Mouse (Mus musculus) testis, adult 2 months (tissue): ENCODE data around the gene Atp8b4. TPM values are rescaled to one million over a fixed set of nuclear protein-coding genes. Genes with fewer than 3 reads are reported as not detected.

Experiments used
- H3K27ac ChIP-seq: fragments of 200-500 bp; 2 replicates; pipeline ENCODE4 v1.5.1; 2012; ENCODE audit warnings: low read depth, low read length; ENCODE audit not compliant: control insufficient read depth, insufficient read depth
- H3K27me3 ChIP-seq: fragments of 200-500 bp; 2 replicates; pipeline ENCODE4 v1.6.1; 2012; ENCODE audit warnings: mild to moderate bottlenecking, low read length, moderate library complexity; ENCODE audit not compliant: control insufficient read depth, insufficient read depth
- H3K36me3 ChIP-seq: fragments of 200-500 bp; 2 replicates; pipeline ENCODE4 v1.6.1; 2012; ENCODE audit warnings: mild to moderate bottlenecking, low read length; ENCODE audit not compliant: control insufficient read depth, insufficient read depth
- H3K4me1 ChIP-seq: fragments of 200-500 bp; 2 replicates; pipeline ENCODE4 v1.6.1; 2012; ENCODE audit warnings: low read length; ENCODE audit not compliant: control insufficient read depth, insufficient read depth
- H3K4me3 ChIP-seq: fragments of 200-500 bp; 2 replicates; pipeline ENCODE4 v1.5.1; 2012; ENCODE audit warnings: low read depth, mild to moderate bottlenecking, low read length, moderate library complexity, mixed read lengths; ENCODE audit not compliant: control insufficient read depth
- CTCF ChIP-seq: fragments of 200-500 bp; IDR thresholded peaks from 2 replicates; pipeline ENCODE4 v1.5.1; 2012; ENCODE audit warnings: low read depth, mild to moderate bottlenecking, inconsistent platforms, low read length, moderate library complexity; ENCODE audit not compliant: control insufficient read depth, insufficient read depth, insufficient replicate concordance
- POLR2A ChIP-seq: fragments of 200-500 bp; IDR thresholded peaks from 2 replicates; pipeline ENCODE4 v1.6.1; 2012; ENCODE audit warnings: low read depth, mild to moderate bottlenecking, inconsistent platforms, low read length, moderate library complexity; ENCODE audit not compliant: control insufficient read depth
- polyA plus RNA-seq: library from polyadenylated mRNA; depleted of rRNA; stranded (reverse); fragments of >200 nt; gene quantifications from 2 replicates; pipeline ENCODE4 v1.2.3, GENCODE M21; 2012; rRNA removed

Atp8b4 gene
- polyA plus RNA-seq, 1 experiment, result 0.32 TPM

- Histone ChIP-seq H3K4me3 (no peak overlapping the region), H3K36me3 (no peaks in the 10 kb centered on the region), H3K27me3 (no peaks in the 10 kb centered on the region), H3K4me1 (no peaks in the 10 kb centered on the region), H3K27ac (no peak overlapping the region)
- TF ChIP-seq CTCF, result no peak
- no peak for TF ChIP-seq POLR2A
These were observed 212.5 kb downstream of the Atp8b4 start for GRCm38 (mm10) chr2:126287942-126288341.

- Histone ChIP-seq H3K27ac (no peak overlapping the region), H3K4me1 (no peaks in the 10 kb centered on the region), H3K4me3 (no peak overlapping the region), H3K36me3 (no peaks in the 10 kb centered on the region), H3K27me3 (no peaks in the 10 kb centered on the region)
- TF ChIP-seq CTCF (no peak), POLR2A (no peak)
These were observed 214.1 kb downstream of the Atp8b4 start for GRCm38 (mm10) chr2:126286420-126286819.

GRCm38 (mm10) chr2:126284071-126284470 is 216.4 kb downstream of the Atp8b4 start:
- no peaks in the 10 kb centered on the region for H3K36me3 ChIP-seq
- no peak for TF ChIP-seq CTCF
- H3K4me1 ChIP-seq, result no peaks in the 10 kb centered on the region
- no peaks in the 10 kb centered on the region for H3K27me3 ChIP-seq
- H3K4me3 ChIP-seq, result no peak overlapping the region
- H3K27ac ChIP-seq, result no peak overlapping the region

GRCm38 (mm10) chr2:126283086-126283485 is 217.4 kb downstream of the Atp8b4 start:
- Histone ChIP-seq H3K36me3 (no peaks in the 10 kb centered on the region), H3K4me1 (no peaks in the 10 kb centered on the region), H3K27me3 (no peaks in the 10 kb centered on the region), H3K27ac (no peak overlapping the region), H3K4me3 (no peak overlapping the region)
- TF ChIP-seq POLR2A, result no peak
- TF ChIP-seq CTCF, result no peak

- Histone ChIP-seq H3K27me3 (no peaks in the 10 kb centered on the region), H3K27ac (no peak overlapping the region), H3K36me3 (no peaks in the 10 kb centered on the region), H3K4me1 (no peaks in the 10 kb centered on the region), H3K4me3 (no peak overlapping the region)
- TF ChIP-seq CTCF (no peak), POLR2A (no peak)
These were observed 225.0 kb downstream of the Atp8b4 start for GRCm38 (mm10) chr2:126275511-126275910.

- no peak for TF ChIP-seq POLR2A
- no peak for TF ChIP-seq CTCF
- H3K27ac ChIP-seq, result no peak overlapping the region
- no peaks in the 10 kb centered on the region for H3K36me3 ChIP-seq
- no peak overlapping the region for H3K4me3 ChIP-seq
- no peaks in the 10 kb centered on the region for H3K4me1 ChIP-seq
- H3K27me3 ChIP-seq, result no peaks in the 10 kb centered on the region
These were observed 225.6 kb downstream of the Atp8b4 start for GRCm38 (mm10) chr2:126274826-126275405.

- no peaks in the 10 kb centered on the region for H3K36me3 ChIP-seq
- TF ChIP-seq CTCF (no peak), POLR2A (no peak)
- H3K4me1 ChIP-seq, result no peaks in the 10 kb centered on the region
- H3K27me3 ChIP-seq, result no peaks in the 10 kb centered on the region
- no peak overlapping the region for H3K4me3 ChIP-seq
- H3K27ac ChIP-seq, result no peak overlapping the region
These were observed 226.2 kb downstream of the Atp8b4 start for GRCm38 (mm10) chr2:126274311-126274710.

Other genes with a start within 250 kb of the Atp8b4 start
- gene Slc27a2, start 51.7 kb upstream of the Atp8b4 start, polyA plus RNA-seq, result 1.2 and 2.9 TPM in 2 replicates
- gene Hdc, start 118.6 kb upstream of the Atp8b4 start, polyA plus RNA-seq, result 22.3 and 23.7 TPM in 2 replicates
- 21.7 and 24.5 TPM in 2 replicates for gene Gabpb1, start 175.7 kb upstream of the Atp8b4 start, polyA plus RNA-seq
- 103 and 108 TPM in 2 replicates for gene Usp8, start 206.7 kb upstream of the Atp8b4 start, polyA plus RNA-seq